ENCODE assay signal across 21 mouse cellular contexts in genomic region chr12:78095352-78095751, GRCm38 (mm10).
DNase-seq lines count a peak whose midpoint lies in the region; ATAC-seq and TF ChIP-seq lines count a peak whose summit lies in the region.
"Had no signal": no experiment of that assay in that cellular context is flagged by ENCODE, and none has a peak within 500 bp of the region (broad histone marks: within the 10 kb centered on the region; RNA-seq: fewer than 3 reads in every experiment).

No protein-coding gene starts in this region.

- H3K4me2 ChIP-seq in forebrain, embryonic 14.5 days (ENCODE audit: low read length), result no peak overlapping the region
- no peak overlapping the region for H3K4me2 ChIP-seq in forebrain, embryonic 12.5 days
- H3K4me2 ChIP-seq in forebrain, embryonic 16.5 days (ENCODE audit: low read length), result no peak overlapping the region
- H3K4me2 ChIP-seq: hindbrain, embryonic 12.5 days; limb, embryonic 12.5 days; liver, embryonic 11.5 days had no signal

- H3K9ac ChIP-seq in forebrain, embryonic 14.5 days (ENCODE audit: low read length), result no peak overlapping the region
- H3K9ac ChIP-seq in forebrain, embryonic 12.5 days, result no peak overlapping the region
- no peak overlapping the region for H3K9ac ChIP-seq in forebrain, embryonic 16.5 days (replicated peaks; ENCODE audit: low read depth, low read length)
- H3K9ac ChIP-seq: hindbrain, embryonic 12.5 days; limb, embryonic 12.5 days; liver, postnatal 0 days had no signal

- peak; percentile 69 for DNase-seq in forebrain, embryonic 14.5 days (ENCODE audit: low spot score)
- no peak for DNase-seq in layer of hippocampus, adult 2 months (ENCODE audit: low spot score in 2 of 2)
- DNase-seq in layer of hippocampus, adult 8-10 months (ENCODE audit: low spot score in 2 of 2), result no peak
- DNase-seq in MN1 (ENCODE audit: low spot score), result peak; percentile 40
- DNase-seq: adrenal gland, adult 8-10 months; cerebellum, adult 8-10 months; gastrocnemius, postnatal 25 days; heart, adult 2 months; kidney, adult 18-20 months; kidney, postnatal 14 days; liver, postnatal 0 days; lung, postnatal 14 days had no signal

- no peak overlapping the region for H3K27ac ChIP-seq in forebrain, embryonic 14.5 days (ENCODE audit: low read depth, low read length)
- H3K27ac ChIP-seq in forebrain, embryonic 12.5 days, result no peak overlapping the region
- no peak overlapping the region for H3K27ac ChIP-seq in layer of hippocampus, adult 2 months
- H3K27ac ChIP-seq in forebrain, embryonic 16.5 days (ENCODE audit: low read length), result no peak overlapping the region
- H3K27ac ChIP-seq: heart, adult 2 months; hindbrain, embryonic 12.5 days; limb, embryonic 12.5 days had no signal

- H3K36me3 ChIP-seq in forebrain, embryonic 14.5 days (ENCODE audit: control insufficient read depth, insufficient read depth, low read length), result no peaks in the 10 kb centered on the region
- no peaks in the 10 kb centered on the region for H3K36me3 ChIP-seq in forebrain, embryonic 12.5 days (replicated peaks)
- no peaks in the 10 kb centered on the region for H3K36me3 ChIP-seq in forebrain, embryonic 16.5 days (ENCODE audit: control insufficient read depth, insufficient read depth)
- H3K36me3 ChIP-seq: hindbrain, embryonic 12.5 days; limb, embryonic 12.5 days had no signal

- no peak overlapping the region for H3K4me3 ChIP-seq in forebrain, embryonic 14.5 days (ENCODE audit: low read depth, low read length)
- no peak overlapping the region for H3K4me3 ChIP-seq in forebrain, embryonic 12.5 days (replicated peaks)
- H3K4me3 ChIP-seq in layer of hippocampus, adult 2 months, result no peak overlapping the region
- no peak overlapping the region for H3K4me3 ChIP-seq in forebrain, embryonic 16.5 days (replicated peaks; ENCODE audit: low read length)
- H3K4me3 ChIP-seq: heart, adult 2 months; hindbrain, embryonic 12.5 days; limb, embryonic 12.5 days had no signal

- peak; percentile 62 for TF ChIP-seq CTCF in layer of hippocampus, adult 2 months (conservative IDR thresholded peaks at IDR 0.05)

- WGBS in forebrain, embryonic 14.5 days, result 43% methylated on average over 2 of the region's 2 CpGs
- WGBS in forebrain, embryonic 12.5 days, result 69% methylated on average over 2 of the region's 2 CpGs
- 39% methylated on average over 2 of the region's 2 CpGs for WGBS in forebrain, embryonic 16.5 days

- peak; percentile 57 for ATAC-seq in forebrain, embryonic 14.5 days
- no peak for ATAC-seq in forebrain, embryonic 12.5 days (ENCODE audit: low FRiP score)
- peak; percentile 53 for ATAC-seq in forebrain, embryonic 16.5 days
- no peak for ATAC-seq in monocyte, adult 5-6 weeks (replicated peaks; ENCODE audit: insufficient number of reproducible peaks, low FRiP score, low TSS enrichment, poor library complexity, severe bottlenecking)
- ATAC-seq in megakaryocyte, adult 5-6 weeks (ENCODE audit: poor library complexity, severe bottlenecking), result no peak
- ATAC-seq: CD4-positive, CD25-positive, alpha-beta regulatory T cell, adult 4 months; inflammation-experienced regulatory T-cells, adult 6 months; liver, postnatal 0 days had no signal

- peaks cover 8% of the 10 kb centered on the region for H3K4me1 ChIP-seq in forebrain, embryonic 14.5 days (ENCODE audit: control insufficient read depth, insufficient read depth, low read length)
- H3K4me1 ChIP-seq in forebrain, embryonic 12.5 days, result no peaks in the 10 kb centered on the region; the same call in 1 of the 2 replicates
- H3K4me1 ChIP-seq in forebrain, embryonic 16.5 days (replicated peaks; ENCODE audit: control insufficient read depth, insufficient read depth, low read length), result peaks cover 19% of the 10 kb centered on the region

- H3K27me3 ChIP-seq in forebrain, embryonic 14.5 days (replicated peaks; ENCODE audit: control insufficient read depth, insufficient read depth, low read length), result no peaks in the 10 kb centered on the region
- no peaks in the 10 kb centered on the region; the same call in 1 of the 2 replicates for H3K27me3 ChIP-seq in forebrain, embryonic 12.5 days
- no peaks in the 10 kb centered on the region for H3K27me3 ChIP-seq in forebrain, embryonic 16.5 days (replicated peaks; ENCODE audit: control insufficient read depth, insufficient read depth, low read length)
- H3K27me3 ChIP-seq: hindbrain, embryonic 12.5 days; limb, embryonic 12.5 days had no signal

- H3K9me3 ChIP-seq in forebrain, embryonic 14.5 days (replicated peaks; ENCODE audit: control insufficient read depth, low read length), result no peaks in the 10 kb centered on the region
- no peaks in the 10 kb centered on the region for H3K9me3 ChIP-seq in forebrain, embryonic 12.5 days
- H3K9me3 ChIP-seq in forebrain, embryonic 16.5 days (ENCODE audit: control insufficient read depth, low read length), result no peaks in the 10 kb centered on the region
- H3K9me3 ChIP-seq: hindbrain, embryonic 12.5 days; limb, embryonic 12.5 days had no signal

Comparison
In these comparisons a context has a peak if more than half of its experiments do, and no peak if none do; other contexts are left out.
1. ATAC-seq: peak in forebrain, embryonic 14.5 days (single experiment) and forebrain, embryonic 16.5 days (single experiment); none in forebrain, embryonic 12.5 days (single experiment), monocyte, adult 5-6 weeks (single experiment) and megakaryocyte, adult 5-6 weeks (single experiment).
2. DNase-seq: peak in forebrain, embryonic 14.5 days (single experiment) and MN1 (single experiment); none in layer of hippocampus, adult 2 months (0 of 2) and layer of hippocampus, adult 8-10 months (0 of 2).